Mouse (Mus musculus) cerebellum, adult 2 months (tissue): ENCODE measurements at regions not wholly inside any gene's neighbourhood (a gene's known extent, or its start where the extent isn't known, plus 50 kb on each side); places are given as distances from the start of the nearest gene placed in this dataset.
"Not testable (repeated sequence)": the region's sequence is repeated elsewhere in the genome, so short reads cannot be mapped to it uniquely, and the experiment has no call there.

Experiments
- CTCF ChIP-seq: fragments of 200-500 bp; IDR thresholded peaks from 2 replicates; pipeline ENCODE4 v1.5.1; 2011; ENCODE audit warnings: low read depth, mild to moderate bottlenecking, control low read depth, low read length, moderate library complexity, borderline replicate concordance; ENCODE audit not compliant: insufficient read depth
- POLR2A ChIP-seq: fragments of 200-500 bp; IDR thresholded peaks from 2 replicates; pipeline ENCODE4 v1.6.1; 2011; ENCODE audit warnings: low read length, control low read depth, borderline replicate concordance; ENCODE audit not compliant: insufficient read depth

DNA sequence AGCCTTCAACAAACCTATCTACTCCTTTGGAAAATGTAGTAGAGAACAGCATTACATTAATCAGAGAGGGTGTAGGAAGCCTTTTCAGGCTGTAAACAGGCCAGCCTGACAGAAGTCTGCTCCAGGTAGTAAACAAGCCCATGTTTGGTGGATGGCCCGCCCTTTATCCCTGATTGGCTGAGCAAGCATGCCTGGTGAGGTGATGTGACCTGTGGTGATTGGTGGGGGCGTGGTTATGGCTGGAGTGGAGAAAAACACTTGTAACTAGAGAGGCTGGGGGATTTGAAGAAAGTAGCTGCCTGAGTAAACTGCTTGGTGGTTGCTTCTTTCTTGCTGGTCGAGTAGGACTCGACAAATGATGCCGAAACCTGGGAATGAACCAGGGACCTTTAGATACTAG is 621.3 kb upstream of the Dsel start:
- not testable (repeated sequence) for TF ChIP-seq POLR2A, CTCF
